Mouse (Mus musculus): ENCODE measurements at regions not wholly inside any gene's neighbourhood (a gene's known extent, or its start where the extent isn't known, plus 50 kb on each side); places are given as distances from the start of the nearest gene placed in this dataset.

- 76% methylated on average over 1 of the region's 1 CpGs for WGBS
- H3K4me1 ChIP-seq (replicated peaks), result no peaks in the 10 kb centered on the region
- H3K9ac ChIP-seq, result no peak overlapping the region
- no peak overlapping the region for H3K27ac ChIP-seq
- no peak overlapping the region for H3K4me2 ChIP-seq (replicated peaks)
- no peaks in the 10 kb centered on the region for H3K36me3 ChIP-seq
- no peaks in the 10 kb centered on the region for H3K9me3 ChIP-seq
- H3K27me3 ChIP-seq (replicated peaks), result no peaks in the 10 kb centered on the region
- ATAC-seq, result peak; percentile 88
- no peak overlapping the region for H3K4me3 ChIP-seq (replicated peaks)
These were observed 809.4 kb upstream of the Gm28269 start for GRCm38 (mm10) chrX:22554340-22554739.

GRCm38 (mm10) chrX:22550121-22550520 is 805.2 kb upstream of the Gm28269 start:
- H3K4me3 ChIP-seq (replicated peaks), result no peak overlapping the region
- no peaks in the 10 kb centered on the region for H3K27me3 ChIP-seq (replicated peaks)
- H3K27ac ChIP-seq, result no peak overlapping the region
- peak; percentile 80 for ATAC-seq
- H3K36me3 ChIP-seq, result no peaks in the 10 kb centered on the region
- no peaks in the 10 kb centered on the region for H3K9me3 ChIP-seq
- H3K4me1 ChIP-seq (replicated peaks), result no peaks in the 10 kb centered on the region
- no peak overlapping the region for H3K9ac ChIP-seq
- H3K4me2 ChIP-seq (replicated peaks), result no peak overlapping the region

Data from intestine, embryonic 15.5 days (tissue).